Mouse (Mus musculus): ENCODE data around the gene Btbd9. TPM values are rescaled to one million over a fixed set of nuclear protein-coding genes. Genes with fewer than 3 reads are reported as not detected.

Gene Btbd9
- polyA plus RNA-seq, 1 experiment, result 15.3 TPM

GRCm38 (mm10) chr17:30312688-30313087 lies 263.6 kb downstream of the Btbd9 start:
- Histone ChIP-seq H3K36me3 (ENCODE audit: control insufficient read depth, insufficient read depth) (no peaks in the 10 kb centered on the region), H3K4me3 (ENCODE audit: insufficient read depth, poor library complexity, severe bottlenecking) (no peak overlapping the region), H3K79me2 (ENCODE audit: control insufficient read depth, insufficient read depth) (no peaks in the 10 kb centered on the region), H3ac (ENCODE audit: control insufficient read depth, insufficient read length, low read depth) (no peak overlapping the region), H3K27me3 (ENCODE audit: control insufficient read depth, insufficient read depth, insufficient read length) (no peaks in the 10 kb centered on the region), H3K79me3 (ENCODE audit: low read depth) (no peaks in the 10 kb centered on the region)
- TF ChIP-seq MAX (IDR thresholded peaks at IDR 0.05) (no peak), CTCF (IDR thresholded peaks at IDR 0.05; ENCODE audit: control insufficient read depth, insufficient read depth, insufficient read length) (no peak), CEBPB (IDR thresholded peaks at IDR 0.05; ENCODE audit: low read depth) (no peak), USF1 (IDR thresholded peaks at IDR 0.05; ENCODE audit: low read depth) (no peak)

- Histone ChIP-seq H3K79me2 (ENCODE audit: control insufficient read depth, insufficient read depth) (no peaks in the 10 kb centered on the region), H3K27me3 (ENCODE audit: control insufficient read depth, insufficient read depth, insufficient read length) (no peaks in the 10 kb centered on the region), H3K79me3 (ENCODE audit: low read depth) (no peaks in the 10 kb centered on the region), H3K36me3 (ENCODE audit: control insufficient read depth, insufficient read depth) (no peaks in the 10 kb centered on the region), H3ac (ENCODE audit: control insufficient read depth, insufficient read length, low read depth) (no peak overlapping the region), H3K4me3 (ENCODE audit: insufficient read depth, poor library complexity, severe bottlenecking) (no peak overlapping the region)
- TF ChIP-seq USF1 (IDR thresholded peaks at IDR 0.05; ENCODE audit: low read depth) (no peak), CEBPB (IDR thresholded peaks at IDR 0.05; ENCODE audit: low read depth) (no peak), MYOG (IDR thresholded peaks at IDR 0.05; ENCODE audit: control insufficient read depth, extremely low read depth, insufficient read length) (no peak), CTCF (IDR thresholded peaks at IDR 0.05; ENCODE audit: control insufficient read depth, insufficient read depth, insufficient read length) (no peak), FOSL1 (IDR thresholded peaks at IDR 0.05; ENCODE audit: insufficient read depth, low read length, poor library complexity, severe bottlenecking) (no peak), MYOD1 (IDR thresholded peaks at IDR 0.05; ENCODE audit: control insufficient read depth, insufficient read length, low read depth) (peak; percentile 74), MAX (IDR thresholded peaks at IDR 0.05) (no peak)
Measured at GRCm38 (mm10) chr17:30309627-30310026, 266.7 kb downstream of the Btbd9 start.

- no peak overlapping the region for H3K4me3 ChIP-seq (ENCODE audit: insufficient read depth, poor library complexity, severe bottlenecking)
- TF ChIP-seq CEBPB (IDR thresholded peaks at IDR 0.05; ENCODE audit: low read depth) (no peak), CTCF (IDR thresholded peaks at IDR 0.05; ENCODE audit: control insufficient read depth, insufficient read depth, insufficient read length) (no peak), MAX (IDR thresholded peaks at IDR 0.05) (no peak), MYOD1 (IDR thresholded peaks at IDR 0.05; ENCODE audit: control insufficient read depth, insufficient read length, low read depth) (no peak), USF1 (IDR thresholded peaks at IDR 0.05; ENCODE audit: low read depth) (no peak), MYOG (IDR thresholded peaks at IDR 0.05; ENCODE audit: control insufficient read depth, extremely low read depth, insufficient read length) (no peak), FOSL1 (IDR thresholded peaks at IDR 0.05; ENCODE audit: insufficient read depth, low read length, poor library complexity, severe bottlenecking) (no peak)
Measured at GRCm38 (mm10) chr17:30308889-30309288, 267.4 kb downstream of the Btbd9 start.

GRCm38 (mm10) chr17:30308317-30308716 lies 268.0 kb downstream of the Btbd9 start:
- H3K79me2 ChIP-seq (ENCODE audit: control insufficient read depth, insufficient read depth), result no peaks in the 10 kb centered on the region
- TF ChIP-seq CEBPB (IDR thresholded peaks at IDR 0.05; ENCODE audit: low read depth) (no peak), MAX (IDR thresholded peaks at IDR 0.05) (no peak), FOSL1 (IDR thresholded peaks at IDR 0.05; ENCODE audit: insufficient read depth, low read length, poor library complexity, severe bottlenecking) (no peak), MYOD1 (IDR thresholded peaks at IDR 0.05; ENCODE audit: control insufficient read depth, insufficient read length, low read depth) (no peak), USF1 (IDR thresholded peaks at IDR 0.05; ENCODE audit: low read depth) (no peak), MYOG (IDR thresholded peaks at IDR 0.05; ENCODE audit: control insufficient read depth, extremely low read depth, insufficient read length) (no peak), CTCF (IDR thresholded peaks at IDR 0.05; ENCODE audit: control insufficient read depth, insufficient read depth, insufficient read length) (no peak)
- no peaks in the 10 kb centered on the region for H3K79me3 ChIP-seq (ENCODE audit: low read depth)
- no peak overlapping the region for H3K4me3 ChIP-seq (ENCODE audit: insufficient read depth, poor library complexity, severe bottlenecking)
- no peak overlapping the region for H3ac ChIP-seq (ENCODE audit: control insufficient read depth, insufficient read length, low read depth)
- no peaks in the 10 kb centered on the region for H3K27me3 ChIP-seq (ENCODE audit: control insufficient read depth, insufficient read depth, insufficient read length)
- no peaks in the 10 kb centered on the region for H3K36me3 ChIP-seq (ENCODE audit: control insufficient read depth, insufficient read depth)

More at GRCm38 (mm10) chr17:30308889-30309288, 267.4 kb downstream of the Btbd9 start:
- Histone ChIP-seq H3K79me2 (ENCODE audit: control insufficient read depth, insufficient read depth) (no peaks in the 10 kb centered on the region), H3K79me3 (ENCODE audit: low read depth) (no peaks in the 10 kb centered on the region), H3ac (ENCODE audit: control insufficient read depth, insufficient read length, low read depth) (no peak overlapping the region), H3K27me3 (ENCODE audit: control insufficient read depth, insufficient read depth, insufficient read length) (no peaks in the 10 kb centered on the region), H3K36me3 (ENCODE audit: control insufficient read depth, insufficient read depth) (no peaks in the 10 kb centered on the region)

- H3K79me3 ChIP-seq (ENCODE audit: low read depth), result no peaks in the 10 kb centered on the region
- H3K27me3 ChIP-seq (ENCODE audit: control insufficient read depth, insufficient read depth, insufficient read length), result no peaks in the 10 kb centered on the region
- no peak for TF ChIP-seq MYOG (IDR thresholded peaks at IDR 0.05; ENCODE audit: control insufficient read depth, extremely low read depth, insufficient read length)
- no peak for TF ChIP-seq CEBPB (IDR thresholded peaks at IDR 0.05; ENCODE audit: low read depth)
- no peak for TF ChIP-seq MAX (IDR thresholded peaks at IDR 0.05)
- TF ChIP-seq MYOD1 (IDR thresholded peaks at IDR 0.05; ENCODE audit: control insufficient read depth, insufficient read length, low read depth), result no peak
- no peaks in the 10 kb centered on the region for H3K79me2 ChIP-seq (ENCODE audit: control insufficient read depth, insufficient read depth)
- H3ac ChIP-seq (ENCODE audit: control insufficient read depth, insufficient read length, low read depth), result no peak overlapping the region
- no peak overlapping the region for H3K4me3 ChIP-seq (ENCODE audit: insufficient read depth, poor library complexity, severe bottlenecking)
- H3K36me3 ChIP-seq (ENCODE audit: control insufficient read depth, insufficient read depth), result no peaks in the 10 kb centered on the region
Measured at GRCm38 (mm10) chr17:30307168-30307567, 269.1 kb downstream of the Btbd9 start.

GRCm38 (mm10) chr17:30304766-30305165 lies 271.5 kb downstream of the Btbd9 start:
- H3K4me3 ChIP-seq (ENCODE audit: insufficient read depth, poor library complexity, severe bottlenecking), result no peak overlapping the region
- H3K79me3 ChIP-seq (ENCODE audit: low read depth), result no peaks in the 10 kb centered on the region
- H3K79me2 ChIP-seq (ENCODE audit: control insufficient read depth, insufficient read depth), result no peaks in the 10 kb centered on the region
- no peaks in the 10 kb centered on the region for H3K27me3 ChIP-seq (ENCODE audit: control insufficient read depth, insufficient read depth, insufficient read length)
- no peaks in the 10 kb centered on the region for H3K36me3 ChIP-seq (ENCODE audit: control insufficient read depth, insufficient read depth)
- H3ac ChIP-seq (ENCODE audit: control insufficient read depth, insufficient read length, low read depth), result no peak overlapping the region
- no peak for TF ChIP-seq MAX (IDR thresholded peaks at IDR 0.05)
- TF ChIP-seq CEBPB (IDR thresholded peaks at IDR 0.05; ENCODE audit: low read depth), result no peak

Measured in C2C12 (cell line).